Mouse (Mus musculus) CH12.LX (cell line): ENCODE results near the gene Olfr155.

Source experiments
- CTCF ChIP-seq, 2 experiments: IDR thresholded peaks in 1 of 2; conservative IDR thresholded peaks in 1 of 2; 2 replicates each; pipeline ENCODE4 v1.5.1; 2011 to 2012; ENCODE audit warnings: low read depth in 2 of 2, low read length in 2 of 2, improper control_type of control experiment in 1 of 2, inconsistent platforms in 1 of 2, mild to moderate bottlenecking in 1 of 2, moderate library complexity in 1 of 2
- ELF1 ChIP-seq: IDR thresholded peaks from 2 replicates; pipeline ENCODE4 v1.6.1; 2014; ENCODE audit warnings: low read depth, mild to moderate bottlenecking, inconsistent platforms, low read length, improper control_type of control experiment
- ETS1 ChIP-seq: conservative IDR thresholded peaks from 2 replicates; pipeline ENCODE4 v1.6.1; 2012; ENCODE audit warnings: low read depth, mild to moderate bottlenecking, inconsistent platforms, low read length, improper control_type of control experiment, moderate library complexity
- GABPA ChIP-seq: IDR thresholded peaks from 2 replicates; pipeline ENCODE4 v1.6.1; 2012; ENCODE audit warnings: low read depth, low read length, improper control_type of control experiment, inconsistent platforms; ENCODE audit not compliant: insufficient replicate concordance
- JUND ChIP-seq: conservative IDR thresholded peaks from 2 replicates; pipeline ENCODE4 v1.6.1; 2011; ENCODE audit warnings: low read depth, low read length, improper control_type of control experiment
- KAT2A ChIP-seq: IDR thresholded peaks from 2 replicates; pipeline ENCODE4 v1.6.1; 2012; ENCODE audit warnings: low read length, improper control_type of control experiment, inconsistent platforms; ENCODE audit not compliant: insufficient replicate concordance
- MAX ChIP-seq: IDR thresholded peaks from 2 replicates; pipeline ENCODE4 v1.6.1; 2011; ENCODE audit warnings: low read length, improper control_type of control experiment
- MAZ ChIP-seq: IDR thresholded peaks from 2 replicates; pipeline ENCODE4 v1.6.1; 2012; ENCODE audit warnings: low read depth, mild to moderate bottlenecking, inconsistent platforms, low read length, improper control_type of control experiment, moderate library complexity
- PAX5 ChIP-seq: IDR thresholded peaks from 2 replicates; pipeline ENCODE4 v1.6.1; 2012; ENCODE audit warnings: low read length, inconsistent platforms, mixed read lengths
- POLR2A ChIP-seq: IDR thresholded peaks from 2 replicates; pipeline ENCODE4 v1.6.1; 2011; ENCODE audit warnings: low read depth, mild to moderate bottlenecking, improper control_type of control experiment, low read length
- POLR2AphosphoS2 ChIP-seq: IDR thresholded peaks from 2 replicates; pipeline ENCODE4 v1.6.1; 2011; ENCODE audit warnings: low read depth, low read length, improper control_type of control experiment
- RCOR1 ChIP-seq: conservative IDR thresholded peaks from 2 replicates; pipeline ENCODE4 v1.6.1; 2012; ENCODE audit warnings: low read depth, mild to moderate bottlenecking, inconsistent platforms, low read length, improper control_type of control experiment
- ZMIZ1 ChIP-seq: IDR thresholded peaks from 2 replicates; pipeline ENCODE4 v1.6.1; 2012; ENCODE audit warnings: low read depth, mild to moderate bottlenecking, inconsistent platforms, low read length, improper control_type of control experiment
- ZNF384 ChIP-seq: IDR thresholded peaks from 2 replicates; pipeline ENCODE4 v1.6.1; 2012; ENCODE audit warnings: low read depth, low read length, improper control_type of control experiment, inconsistent platforms

GRCm38 (mm10) chr4:43906443-43906842 is 55.1 kb downstream of the Olfr155 start:
- no peak for TF ChIP-seq POLR2AphosphoS2
- no peak for TF ChIP-seq JUND
- no peak for TF ChIP-seq RCOR1
- no peak for TF ChIP-seq MAX
- peak; percentile 62 to 87; a peak in 3 of 4 replicates for TF ChIP-seq CTCF (conservative IDR thresholded peaks at IDR 0.05 in 1 of 2, IDR thresholded peaks at IDR 0.05 in 1 of 2; ENCODE audit: low read depth in 2 of 2, low read length in 2 of 2)
- TF ChIP-seq ZMIZ1: no peak
- TF ChIP-seq ETS1: no peak
- TF ChIP-seq GABPA: no peak
- no peak for TF ChIP-seq MAZ
- peak; percentile 31; the same call in 1 of the 2 replicates for TF ChIP-seq ZNF384
- no peak for TF ChIP-seq KAT2A
- TF ChIP-seq POLR2A: no peak
- no peak for TF ChIP-seq PAX5
- no peak for TF ChIP-seq ELF1
